Mouse (Mus musculus) forebrain, embryonic 13.5 days (tissue): ENCODE measurements around the gene Scfd1. TPM values are rescaled to one million over a fixed set of nuclear protein-coding genes. Genes with fewer than 3 reads are reported as not detected.

Source experiments
- ATAC-seq: fragments of 200-750 bp; cut with Nextera tagmentation; 2 replicates; pipeline ENCODE4 v1.8.0; 2017
- H3K27ac ChIP-seq: fragments of 300-500 bp; sonication (generic); 2 replicates; pipeline ENCODE4 v1.5.1; 2015; ENCODE audit warnings: inconsistent platforms, mild to moderate bottlenecking, moderate library complexity
- H3K27me3 ChIP-seq: fragments of 300-500 bp; sonication (generic); 2 replicates; pipeline ENCODE4 v1.6.1; 2015; ENCODE audit warnings: mild to moderate bottlenecking, inconsistent platforms
- H3K36me3 ChIP-seq: fragments of 300-500 bp; sonication (generic); 2 replicates; pipeline ENCODE4 v1.6.1; 2015; ENCODE audit warnings: mild to moderate bottlenecking, inconsistent platforms; ENCODE audit not compliant: poor library complexity, severe bottlenecking
- H3K4me1 ChIP-seq: fragments of 300-500 bp; sonication (generic); 2 replicates; pipeline ENCODE4 v1.6.1; 2015; ENCODE audit warnings: inconsistent platforms
- H3K4me2 ChIP-seq: fragments of 300-500 bp; sonication (generic); 2 replicates; pipeline ENCODE4 v1.6.1; 2015; ENCODE audit warnings: inconsistent platforms, mild to moderate bottlenecking, moderate library complexity
- H3K4me3 ChIP-seq: fragments of 300-500 bp; sonication (generic); 2 replicates; pipeline ENCODE4 v1.5.1; 2015; ENCODE audit warnings: mild to moderate bottlenecking, inconsistent platforms
- H3K9ac ChIP-seq: fragments of 300-500 bp; sonication (generic); 2 replicates; pipeline ENCODE4 v1.6.1; 2015; ENCODE audit warnings: mild to moderate bottlenecking, inconsistent platforms
- H3K9me3 ChIP-seq: fragments of 300-500 bp; sonication (generic); replicated peaks from 2 replicates; pipeline ENCODE4 v1.6.1; 2016; ENCODE audit warnings: inconsistent platforms
- WGBS: fragments of 180-500 bp; shearing (Covaris S2); methylation state at CpG from one replicate; pipeline ENCODE4 v1.1.7; 2015; 5-methylcytosine and 5-hydroxymethylcytosine counted together
- polyA plus RNA-seq: library from polyadenylated mRNA; unstranded; fragments of >200 nt; fragmentation: Nextera tagmentation; extraction: Ambion mirVana; gene quantifications from 2 replicates; pipeline ENCODE4 v1.2.1, GENCODE M21; 2015

The Scfd1 gene
- polyA plus RNA-seq, 1 experiment from 2014 or later: 62.8 TPM

DNA sequence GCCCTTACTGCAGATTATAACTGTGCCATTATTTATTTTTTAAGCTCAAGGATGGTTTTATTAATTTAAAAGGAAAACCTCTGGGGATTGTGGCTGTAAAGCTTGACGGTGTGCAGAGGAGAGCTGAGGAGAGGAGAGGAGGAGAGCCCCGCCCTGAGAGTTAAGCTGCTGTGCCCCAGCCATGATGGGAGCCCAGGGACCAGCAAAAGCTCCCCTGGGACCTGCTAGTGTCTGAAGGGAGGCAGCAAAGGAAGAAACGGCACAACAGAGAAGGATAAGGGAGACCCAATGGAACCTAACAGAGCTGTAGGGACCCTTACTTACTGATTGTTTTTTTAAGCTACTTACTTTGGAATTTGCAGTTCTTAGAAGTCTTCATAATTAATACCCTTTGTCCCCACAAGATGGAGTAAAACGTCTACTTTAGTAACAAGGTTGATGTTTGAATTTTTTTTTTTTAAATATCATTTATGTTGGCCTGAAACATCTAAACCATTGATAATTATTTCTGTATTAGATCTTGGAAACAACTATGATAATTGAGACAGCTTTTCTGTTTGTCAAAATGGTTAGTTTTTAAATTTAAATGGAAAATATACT is 26.8 kb downstream of the Scfd1 start:
- no peaks in the 10 kb centered on the region for H3K27me3 ChIP-seq
- no peak overlapping the region for H3K27ac ChIP-seq
- H3K9me3 ChIP-seq: no peaks in the 10 kb centered on the region
- no peak for ATAC-seq
- H3K4me3 ChIP-seq: no peak overlapping the region
- WGBS: 61% methylated on average over 4 of the region's 4 CpGs
- H3K4me1 ChIP-seq: no peaks in the 10 kb centered on the region
- peaks cover 27% of the 10 kb centered on the region for H3K36me3 ChIP-seq
- no peak overlapping the region for H3K9ac ChIP-seq
- no peak overlapping the region for H3K4me2 ChIP-seq

- Histone ChIP-seq H3K9me3 (no peaks in the 10 kb centered on the region), H3K27ac (no peak overlapping the region), H3K4me1 (no peaks in the 10 kb centered on the region), H3K9ac (no peak overlapping the region), H3K4me3 (no peak overlapping the region), H3K27me3 (no peaks in the 10 kb centered on the region), H3K36me3 (peaks cover 34% of the 10 kb centered on the region), H3K4me2 (no peak overlapping the region)
- 90% methylated on average over 4 of the region's 4 CpGs for WGBS
- ATAC-seq: no peak
Measured at GRCm38 (mm10) chr12:51411362-51411761, 34.1 kb downstream of the Scfd1 start.

DNA sequence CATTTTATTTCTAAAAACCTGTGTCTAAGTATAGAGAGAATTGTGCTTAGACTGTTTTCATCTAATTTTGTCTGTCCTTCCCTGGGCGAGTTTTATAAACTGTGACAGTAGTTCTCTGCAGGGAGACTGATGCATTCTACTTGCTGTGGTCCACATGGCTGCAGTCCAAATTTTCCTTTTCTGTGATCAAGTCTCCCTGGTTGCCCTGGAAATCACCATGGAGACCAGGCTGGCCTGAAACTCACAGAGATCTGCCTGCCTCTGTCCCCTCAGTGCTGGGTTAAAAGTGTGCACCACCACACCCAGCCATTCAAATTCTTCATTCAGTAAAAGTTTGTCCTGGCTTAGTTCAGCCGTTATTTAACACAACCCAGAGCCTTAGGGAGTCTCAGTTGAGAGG is 60.2 kb downstream of the Scfd1 start:
- Histone ChIP-seq H3K4me3 (no peak overlapping the region), H3K27ac (no peak overlapping the region), H3K9me3 (no peaks in the 10 kb centered on the region), H3K27me3 (no peaks in the 10 kb centered on the region), H3K4me2 (no peak overlapping the region), H3K9ac (no peak overlapping the region), H3K36me3 (peaks cover 60% of the 10 kb centered on the region), H3K4me1 (no peaks in the 10 kb centered on the region)
- no peak for ATAC-seq
- 81% methylated on average over 2 of the region's 2 CpGs for WGBS

DNA sequence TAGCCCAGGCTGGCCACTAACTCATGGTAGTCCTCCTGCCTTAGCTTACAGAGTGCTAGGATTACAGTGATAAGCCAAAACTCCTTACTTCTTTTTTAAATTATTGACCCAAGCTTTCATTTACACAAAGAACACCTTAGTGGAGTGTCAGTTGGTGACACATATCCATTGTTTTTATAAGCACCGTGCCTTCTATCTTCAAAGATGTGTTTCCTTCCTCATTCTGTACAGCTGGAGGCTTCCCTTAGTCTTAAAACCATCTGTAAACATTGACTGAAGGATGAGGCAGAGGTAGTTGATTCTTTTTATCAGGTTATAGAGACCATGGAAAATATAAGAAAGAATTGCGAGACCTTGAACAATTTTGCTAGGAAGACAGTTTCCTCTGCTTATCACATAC is 61.0 kb downstream of the Scfd1 start:
- Histone ChIP-seq H3K36me3 (peaks cover 57% of the 10 kb centered on the region), H3K27me3 (no peaks in the 10 kb centered on the region), H3K9ac (no peak overlapping the region), H3K9me3 (no peaks in the 10 kb centered on the region), H3K4me1 (no peaks in the 10 kb centered on the region), H3K4me2 (no peak overlapping the region), H3K27ac (no peak overlapping the region), H3K4me3 (no peak overlapping the region)
- no peak for ATAC-seq
- 93% methylated on average over 2 of the region's 2 CpGs for WGBS

- 88% methylated on average over 2 of the region's 2 CpGs for WGBS
- peaks cover 56% of the 10 kb centered on the region for H3K36me3 ChIP-seq
Measured at GRCm38 (mm10) chr12:51449303-51449702, 72.0 kb downstream of the Scfd1 start.

GRCm38 (mm10) chr12:51470881-51471280 is 93.6 kb downstream of the Scfd1 start:
- no peaks in the 10 kb centered on the region for H3K4me1 ChIP-seq
- H3K27ac ChIP-seq: no peak overlapping the region
- H3K4me3 ChIP-seq: no peak overlapping the region
- H3K36me3 ChIP-seq: no peaks in the 10 kb centered on the region
- ATAC-seq: no peak
- WGBS: 91% methylated on average over 4 of the region's 4 CpGs
- H3K4me2 ChIP-seq: no peak overlapping the region
- no peaks in the 10 kb centered on the region for H3K27me3 ChIP-seq
- no peaks in the 10 kb centered on the region for H3K9me3 ChIP-seq
- H3K9ac ChIP-seq: no peak overlapping the region

More at GRCm38 (mm10) chr12:51449303-51449702, 72.0 kb downstream of the Scfd1 start:
- Histone ChIP-seq H3K4me3 (no peak overlapping the region), H3K27ac (no peak overlapping the region), H3K4me2 (no peak overlapping the region), H3K9ac (no peak overlapping the region), H3K9me3 (no peaks in the 10 kb centered on the region), H3K4me1 (no peaks in the 10 kb centered on the region), H3K27me3 (no peaks in the 10 kb centered on the region)
- ATAC-seq: no peak

DNA sequence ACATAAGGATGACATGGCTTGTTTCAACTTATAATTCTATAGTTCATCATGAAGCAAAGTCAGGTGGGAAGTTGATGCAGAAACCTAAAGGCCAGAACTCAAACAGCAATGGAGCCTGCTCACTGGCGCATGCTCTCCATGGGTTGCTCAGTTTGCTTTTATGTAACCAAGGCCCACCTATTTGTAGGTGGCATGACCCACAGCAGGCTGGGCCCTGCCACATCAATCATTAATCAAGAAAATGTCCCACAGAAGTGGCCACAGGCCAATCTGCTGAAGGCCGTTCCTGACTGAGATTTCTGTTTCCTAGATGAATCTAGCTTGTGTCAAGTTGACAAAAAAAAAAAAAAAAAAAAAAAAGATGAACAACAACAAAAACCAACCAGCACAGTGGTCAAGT is 103.9 kb downstream of the Scfd1 start:
- Histone ChIP-seq H3K4me2 (no peak overlapping the region), H3K27me3 (no peaks in the 10 kb centered on the region), H3K4me3 (no peak overlapping the region), H3K36me3 (no peaks in the 10 kb centered on the region), H3K9ac (no peak overlapping the region), H3K4me1 (no peaks in the 10 kb centered on the region), H3K27ac (no peak overlapping the region), H3K9me3 (no peaks in the 10 kb centered on the region)
- ATAC-seq: no peak
- WGBS: 95% methylated on average over 2 of the region's 2 CpGs

GRCm38 (mm10) chr12:51492040-51492439 is 114.7 kb downstream of the Scfd1 start:
- no peak overlapping the region for H3K4me2 ChIP-seq
- no peaks in the 10 kb centered on the region for H3K36me3 ChIP-seq
- H3K9ac ChIP-seq: no peak overlapping the region
- 85% methylated on average over 7 of the region's 7 CpGs for WGBS
- H3K27ac ChIP-seq: no peak overlapping the region
- H3K4me3 ChIP-seq: no peak overlapping the region
- no peak for ATAC-seq
- no peaks in the 10 kb centered on the region for H3K9me3 ChIP-seq
- H3K4me1 ChIP-seq: no peaks in the 10 kb centered on the region
- H3K27me3 ChIP-seq: no peaks in the 10 kb centered on the region

DNA sequence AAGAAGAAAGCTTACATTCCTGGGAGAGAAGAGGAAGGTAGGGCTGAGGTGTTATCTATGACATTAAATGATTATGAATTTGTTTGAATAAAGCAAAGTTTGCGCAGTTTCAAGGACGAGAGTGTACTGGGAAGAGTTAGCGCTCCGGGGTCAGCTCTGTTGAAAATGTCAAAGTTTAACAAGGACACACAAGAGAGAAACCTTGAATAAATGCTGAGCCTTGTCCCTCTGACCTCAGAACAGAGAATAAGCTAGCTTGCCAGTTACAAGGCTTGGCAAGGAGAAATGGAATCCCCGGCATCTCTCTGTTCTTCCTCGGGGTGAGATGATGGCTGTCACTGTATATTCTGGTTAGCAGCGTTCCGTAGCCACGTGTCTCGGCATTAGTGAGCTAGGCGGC is 116.2 kb downstream of the Scfd1 start:
- no peak for ATAC-seq
- Histone ChIP-seq H3K4me3 (no peak overlapping the region), H3K27ac (no peak overlapping the region), H3K4me2 (no peak overlapping the region), H3K9me3 (no peaks in the 10 kb centered on the region), H3K27me3 (no peaks in the 10 kb centered on the region), H3K9ac (no peak overlapping the region), H3K36me3 (no peaks in the 10 kb centered on the region), H3K4me1 (no peaks in the 10 kb centered on the region)
- WGBS: 94% methylated on average over 11 of the region's 11 CpGs

- no peak overlapping the region for H3K4me2 ChIP-seq
- ATAC-seq: no peak
- no peak overlapping the region for H3K27ac ChIP-seq
- H3K9ac ChIP-seq: no peak overlapping the region
- H3K4me1 ChIP-seq: no peaks in the 10 kb centered on the region
- no peak overlapping the region for H3K4me3 ChIP-seq
- H3K9me3 ChIP-seq: no peaks in the 10 kb centered on the region
- 77% methylated on average over 20 of the region's 20 CpGs for WGBS
- H3K27me3 ChIP-seq: no peaks in the 10 kb centered on the region
- no peaks in the 10 kb centered on the region for H3K36me3 ChIP-seq
Measured at GRCm38 (mm10) chr12:51494641-51495040, 117.3 kb downstream of the Scfd1 start.

Other genes with a start within 250 kb of the Scfd1 start
- gene G2e3, start 29.4 kb upstream of the Scfd1 start, polyA plus RNA-seq: 46.2 and 46.7 TPM in 2 replicates
- 5.1 and 6.9 TPM in 2 replicates for gene Coch, start 215.8 kb downstream of the Scfd1 start, polyA plus RNA-seq